Mouse (Mus musculus): Measurements from ENCODE around the gene Lmtk2.

DNA sequence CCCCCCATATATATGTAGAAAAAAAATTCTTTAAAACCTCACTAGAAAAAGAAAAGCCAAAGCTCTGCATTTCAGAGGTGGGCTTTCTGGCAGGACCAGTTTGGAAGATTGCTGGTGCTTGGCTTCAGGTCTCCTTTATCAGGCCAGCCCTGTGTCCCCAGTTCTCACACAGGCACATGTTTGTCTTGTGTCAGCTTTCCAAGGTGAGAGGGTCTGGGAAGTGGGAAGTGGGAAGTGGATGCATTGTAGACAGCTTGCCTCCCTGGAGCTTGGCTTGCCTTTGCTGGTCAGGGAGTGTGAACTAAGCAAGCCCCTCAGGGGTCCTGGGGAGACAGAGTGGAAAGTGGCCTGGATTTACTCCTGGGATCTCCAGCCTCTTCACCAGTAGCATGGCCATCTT lies 21.3 kb downstream of the Lmtk2 start:
- TF ChIP-seq CTCF (IDR thresholded peaks at IDR 0.05; ENCODE audit: extremely low read depth, insufficient read depth, low read length) (no peak), POLR2A (IDR thresholded peaks at IDR 0.05; ENCODE audit: extremely low read depth, insufficient read depth, low read length) (no peak)

Measured in cortical plate, adult 2 months (tissue).